Mouse (Mus musculus) spleen, adult 12 weeks (tissue): ENCODE measurements around the gene Gm20916.
"Not testable (repeated sequence)": the region's sequence is repeated elsewhere in the genome, so short reads cannot be mapped to it uniquely, and the experiment has no call there.

ENCODE experiments used
- DNase-seq: peaks from one replicate; pipeline ENCODE4 v3.0.0; 2022; ENCODE audit warnings: low spot score

The Gm20916 gene

GRCm38 (mm10) chrY:79319265-79319664 lies at the start of gene Gm20916:
Gene Gm20916, plus strand, starts transcription at chrY:79319565.
- DNase-seq = not testable (repeated sequence)
